ENCODE assay signal across 14 mouse cellular contexts in genomic region chr7:16524308-16524707, GRCm38 (mm10). TPM values are rescaled to one million over a fixed set of nuclear protein-coding genes. Genes with fewer than 3 reads are reported as not detected.
A peak's percentile ranks its signal among the peaks of the same experiment; 100 is the strongest.
DNase-seq lines count a peak whose midpoint lies in the region; ATAC-seq and TF ChIP-seq lines count a peak whose summit lies in the region.
"Had no signal": no experiment of that assay in that cellular context is flagged by ENCODE, and none has a peak within 500 bp of the region (broad histone marks: within the 10 kb centered on the region; RNA-seq: fewer than 3 reads in every experiment).

No protein-coding gene starts in this region.

- no peak overlapping the region for H3K9ac ChIP-seq in midbrain, postnatal 0 days (replicated peaks; ENCODE audit: low read length, poor library complexity, severe bottlenecking)
- H3K9ac ChIP-seq in midbrain, embryonic 15.5 days = no peak overlapping the region
- H3K9ac ChIP-seq: hindbrain, embryonic 12.5 days had no signal

- no peaks in the 10 kb centered on the region; the same call in 1 of the 2 replicates for H3K36me3 ChIP-seq in midbrain, postnatal 0 days (ENCODE audit: insufficient read depth, low read length)
- no peaks in the 10 kb centered on the region for H3K36me3 ChIP-seq in midbrain, embryonic 15.5 days (replicated peaks)

- no peak overlapping the region for H3K4me3 ChIP-seq in midbrain, postnatal 0 days (ENCODE audit: low read depth, low read length)
- H3K4me3 ChIP-seq in midbrain, embryonic 15.5 days = no peak overlapping the region
- H3K4me3 ChIP-seq: forebrain, embryonic 10.5 days; hindbrain, embryonic 12.5 days; layer of hippocampus, adult 2 months had no signal

- H3K27ac ChIP-seq in midbrain, postnatal 0 days (ENCODE audit: low read depth, low read length) = no peak overlapping the region
- no peak overlapping the region for H3K27ac ChIP-seq in midbrain, embryonic 15.5 days
- H3K27ac ChIP-seq: forebrain, embryonic 10.5 days; hindbrain, embryonic 12.5 days; layer of hippocampus, adult 2 months had no signal

- TF ChIP-seq CTCF in midbrain, postnatal 0 days (IDR thresholded peaks at IDR 0.05) = no peak

- H3K4me1 ChIP-seq in midbrain, postnatal 0 days (ENCODE audit: insufficient read depth, low read length) = no peaks in the 10 kb centered on the region
- no peaks in the 10 kb centered on the region for H3K4me1 ChIP-seq in midbrain, embryonic 15.5 days
- H3K4me1 ChIP-seq: forebrain, embryonic 10.5 days; hindbrain, embryonic 12.5 days had no signal

- WGBS in midbrain, postnatal 0 days = 62% methylated on average over 2 of the region's 2 CpGs
- WGBS in midbrain, embryonic 15.5 days = 78% methylated on average over 2 of the region's 2 CpGs

- ATAC-seq in midbrain, postnatal 0 days (ENCODE audit: low FRiP score) = no peak
- no peak for ATAC-seq in midbrain, embryonic 15.5 days (replicated peaks)
- no peak for ATAC-seq in inflammation-experienced regulatory T-cells, adult 6 months
- no peak for ATAC-seq in erythroblast, adult 5-6 weeks (replicated peaks; ENCODE audit: low FRiP score, poor library complexity, severe bottlenecking)
- ATAC-seq: Patski had no signal

- peak; percentile 12 for DNase-seq in adrenal gland, postnatal 25 days
- no peak for DNase-seq in adrenal gland, postnatal 36 days
- DNase-seq in midbrain, postnatal 0 days (ENCODE audit: low spot score) = peak; percentile 49
- peak; percentile 56 to 69 for DNase-seq in heart, adult 9 months (ENCODE audit: low spot score in 2 of 2)
- DNase-seq in layer of hippocampus, postnatal 14 days (ENCODE audit: low spot score in 2 of 2) = no peak
- DNase-seq: liver had no signal

- no peaks in the 10 kb centered on the region for H3K9me3 ChIP-seq in midbrain, postnatal 0 days (ENCODE audit: low read length)
- no peaks in the 10 kb centered on the region for H3K9me3 ChIP-seq in midbrain, embryonic 15.5 days
- H3K9me3 ChIP-seq: forebrain, embryonic 10.5 days; hindbrain, embryonic 12.5 days had no signal

- H3K27me3 ChIP-seq in midbrain, postnatal 0 days (ENCODE audit: insufficient read depth, low read length) = no peaks in the 10 kb centered on the region
- H3K27me3 ChIP-seq in midbrain, embryonic 15.5 days (replicated peaks) = no peaks in the 10 kb centered on the region
- H3K27me3 ChIP-seq: hindbrain, embryonic 12.5 days; Patski had no signal

- H3K4me2 ChIP-seq in midbrain, postnatal 0 days (ENCODE audit: low read depth, low read length, poor library complexity, severe bottlenecking) = no peak overlapping the region
- no peak overlapping the region for H3K4me2 ChIP-seq in midbrain, embryonic 15.5 days
- H3K4me2 ChIP-seq: hindbrain, embryonic 12.5 days had no signal

RNA-seq across cellular contexts. Expression of gene Npas1, which starts 46.8 kb away (rescaled TPM):
- not detected in 2 replicates for total RNA-seq in adrenal gland, postnatal 25 days (2021)
- total RNA-seq in adrenal gland, postnatal 36 days (2021) = not detected
- 9.4 and 11.1 TPM in 2 replicates for total RNA-seq in midbrain, postnatal 0 days (2014; rRNA removed)
- polyA plus RNA-seq in midbrain, postnatal 0 days (2015; fragmentation: Nextera tagmentation; extraction: Ambion mirVana) = 9.5 and 12.3 TPM in 2 replicates
- polyA plus RNA-seq in midbrain, embryonic 15.5 days (2015; fragmentation: Nextera tagmentation; extraction: Ambion mirVana) = 5.8 and 7.2 TPM in 2 replicates
- 10 to 100 TPM; 19.7 to 23.6 TPM for total RNA-seq in layer of hippocampus, postnatal 14 days (2021)
- polyA plus RNA-seq in inflammation-experienced regulatory T-cells, adult 6 months (2017; shearing (Covaris generic)) = under 1 TPM in 2 of 3 experiments, not detected in 1; 0.18 to 0.24 TPM
- not detected in 2 replicates for total RNA-seq in erythroblast, adult 5-6 weeks (2015; ENCODE audit: low replicate concordance)
- total RNA-seq in erythroblast, adult 5-6 weeks (2017; ENCODE audit: low replicate concordance) = not detected in 2 replicates
- total RNA-seq: megakaryocyte-erythroid progenitor cell, adult 5-6 weeks had no signal

Comparison
In these comparisons a context has a peak if more than half of its experiments do, and no peak if none do; other contexts are left out.
1. DNase-seq: peak in adrenal gland, postnatal 25 days (single experiment), midbrain, postnatal 0 days (single experiment) and heart, adult 9 months (2 of 2); none in adrenal gland, postnatal 36 days (0 of 2) and layer of hippocampus, postnatal 14 days (0 of 2).